Mouse (Mus musculus) monocyte, adult 2 months (primary cell): ENCODE data around the gene Zc3h7b.

ENCODE experiments used
- DNase-seq, 2 experiments: peaks; one replicate each; pipeline ENCODE4 v3.0.0; 2022; ENCODE audit warnings: low spot score in 2 of 2, low read depth in 1 of 2

Gene Zc3h7b

GRCm38 (mm10) chr15:81812696-81813631 lies 68.1 kb downstream of the Zc3h7b start:
- DNase-seq = no peak

- DNase-seq = no peak
Observed at GRCm38 (mm10) chr15:81813986-81814705, 69.3 kb downstream of the Zc3h7b start.

GRCm38 (mm10) chr15:81814716-81815370 lies 70.0 kb downstream of the Zc3h7b start:
- DNase-seq = no peak

GRCm38 (mm10) chr15:81818404-81818803 lies 73.5 kb downstream of the Zc3h7b start:
- no peak for DNase-seq

GRCm38 (mm10) chr15:81822631-81823030 lies 77.8 kb downstream of the Zc3h7b start:
- DNase-seq = no peak

- DNase-seq = no peak
Observed at GRCm38 (mm10) chr15:81824832-81825231, 80.0 kb downstream of the Zc3h7b start.

- no peak for DNase-seq
Observed at GRCm38 (mm10) chr15:81828426-81829207, 83.8 kb downstream of the Zc3h7b start.

- no peak for DNase-seq
Observed at GRCm38 (mm10) chr15:81829208-81829580, 84.3 kb downstream of the Zc3h7b start.

GRCm38 (mm10) chr15:81830530-81830929 lies 85.7 kb downstream of the Zc3h7b start:
- no peak for DNase-seq

GRCm38 (mm10) chr15:81831136-81831825 lies 86.4 kb downstream of the Zc3h7b start:
- DNase-seq = peak; percentile 72 to 83

GRCm38 (mm10) chr15:81832219-81832618 lies 87.4 kb downstream of the Zc3h7b start:
- no peak for DNase-seq

GRCm38 (mm10) chr15:81833481-81833880 lies 88.6 kb downstream of the Zc3h7b start:
- no peak for DNase-seq

- DNase-seq = no peak
Observed at GRCm38 (mm10) chr15:81834171-81834841, 89.4 kb downstream of the Zc3h7b start.

- no peak for DNase-seq
Observed at GRCm38 (mm10) chr15:81835007-81835880, 90.4 kb downstream of the Zc3h7b start.

- peak; percentile 48 to 59 for DNase-seq
Observed at GRCm38 (mm10) chr15:81836124-81836821, 91.4 kb downstream of the Zc3h7b start.

- no peak for DNase-seq
Observed at GRCm38 (mm10) chr15:81836966-81837920, 92.4 kb downstream of the Zc3h7b start.
